8 mouse cellular contexts compared by ENCODE assay signal in genomic region chr5:138623478-138623875, GRCm38 (mm10). TPM values are rescaled to one million over a fixed set of nuclear protein-coding genes. Genes with fewer than 3 reads are reported as not detected.
DNase-seq lines count a peak whose midpoint lies in the region; ATAC-seq and TF ChIP-seq lines count a peak whose summit lies in the region.

No protein-coding gene starts in this region.

- no peaks in the 10 kb centered on the region for H3K9me3 ChIP-seq in heart, embryonic 14.5 days (ENCODE audit: control insufficient read depth, low read length)
- no peaks in the 10 kb centered on the region for H3K9me3 ChIP-seq in hindbrain, embryonic 12.5 days (replicated peaks)
- no peaks in the 10 kb centered on the region for H3K9me3 ChIP-seq in midbrain, embryonic 14.5 days (ENCODE audit: control insufficient read depth, low read length)

- no peak for ATAC-seq in heart, embryonic 14.5 days (ENCODE audit: insufficient number of reproducible peaks, insufficient read depth, low FRiP score, low read depth)
- no peak for ATAC-seq in hindbrain, embryonic 12.5 days (ENCODE audit: low FRiP score)
- ATAC-seq in midbrain, embryonic 14.5 days (ENCODE audit: low FRiP score, low TSS enrichment): no peak

- no peak for TF ChIP-seq POLR2A in bone marrow, adult 2 months (IDR thresholded peaks at IDR 0.05; ENCODE audit: borderline replicate concordance, control insufficient read depth, low read depth, low read length)

- no peak for DNase-seq in heart, postnatal 10 days
- DNase-seq in midbrain, embryonic 14.5 days: peak; percentile 32
- no peak for DNase-seq in cerebellum, postnatal 14 days
- DNase-seq in left cerebral cortex, postnatal 10 days (ENCODE audit: extremely low spot score in 1 of 2, low spot score in 2 of 2): no peak
- no peak for DNase-seq in testis, postnatal 10 days (ENCODE audit: low spot score)

- peak overlapping the region; percentile 62 to 79 for H3K4me3 ChIP-seq in heart, embryonic 14.5 days (ENCODE audit: control insufficient read depth in 1 of 2, insufficient read depth in 1 of 2, low read depth in 1 of 2, low read length in 2 of 2)
- peak overlapping the region; percentile 72 for H3K4me3 ChIP-seq in bone marrow, adult 2 months (replicated peaks; ENCODE audit: control insufficient read depth, low read depth, low read length)
- peak overlapping the region; percentile 80 for H3K4me3 ChIP-seq in hindbrain, embryonic 12.5 days
- peak overlapping the region; percentile 85 for H3K4me3 ChIP-seq in midbrain, embryonic 14.5 days (replicated peaks; ENCODE audit: low read depth, low read length)

- peak overlapping the region; percentile 83 for H3K9ac ChIP-seq in heart, embryonic 14.5 days (ENCODE audit: low read length)
- peak overlapping the region; percentile 90 for H3K9ac ChIP-seq in hindbrain, embryonic 12.5 days
- H3K9ac ChIP-seq in midbrain, embryonic 14.5 days (replicated peaks; ENCODE audit: low read length): peak overlapping the region; percentile 98

- H3K4me1 ChIP-seq in heart, embryonic 14.5 days (ENCODE audit: control insufficient read depth in 2 of 2, insufficient read depth in 2 of 2, low read length in 2 of 2): peaks cover 4 to 17% of the 10 kb centered on the region in 2 experiments; a peak in 3 of 4 replicates
- no peaks in the 10 kb centered on the region; the same call in 1 of the 2 replicates for H3K4me1 ChIP-seq in bone marrow, adult 2 months (ENCODE audit: control insufficient read depth, insufficient read depth, low read length)
- H3K4me1 ChIP-seq in hindbrain, embryonic 12.5 days: peaks cover 20% of the 10 kb centered on the region
- peaks cover 30% of the 10 kb centered on the region for H3K4me1 ChIP-seq in midbrain, embryonic 14.5 days (ENCODE audit: control insufficient read depth, insufficient read depth, low read length)

- peak overlapping the region; percentile 63 for H3K4me2 ChIP-seq in heart, embryonic 14.5 days (ENCODE audit: low read length)
- peak overlapping the region; percentile 75 for H3K4me2 ChIP-seq in hindbrain, embryonic 12.5 days (replicated peaks)
- peak overlapping the region; percentile 77 for H3K4me2 ChIP-seq in midbrain, embryonic 14.5 days (ENCODE audit: low read length)

- H3K27me3 ChIP-seq in heart, embryonic 14.5 days (ENCODE audit: control insufficient read depth, insufficient read depth, low read length): no peaks in the 10 kb centered on the region
- H3K27me3 ChIP-seq in hindbrain, embryonic 12.5 days: no peaks in the 10 kb centered on the region
- no peaks in the 10 kb centered on the region for H3K27me3 ChIP-seq in midbrain, embryonic 14.5 days (ENCODE audit: control insufficient read depth, insufficient read depth, low read length)

- TF ChIP-seq CTCF in bone marrow, adult 2 months (IDR thresholded peaks at IDR 0.05; ENCODE audit: control insufficient read depth, insufficient read depth, low read length): no peak

- intact Hi-C loops in heart, postnatal 10 days (cut with DNase I): no loop called here
- intact Hi-C loops in left cerebral cortex, postnatal 10 days (cut with DNase I): no loop called here

- no peaks in the 10 kb centered on the region for H3K36me3 ChIP-seq in heart, embryonic 14.5 days (ENCODE audit: control insufficient read depth, insufficient read depth, low read length)
- no peaks in the 10 kb centered on the region for H3K36me3 ChIP-seq in hindbrain, embryonic 12.5 days
- no peaks in the 10 kb centered on the region for H3K36me3 ChIP-seq in midbrain, embryonic 14.5 days (ENCODE audit: control insufficient read depth, insufficient read depth, low read length)

- 25% methylated on average over 3 of the region's 3 CpGs for WGBS in heart, embryonic 14.5 days
- WGBS in bone marrow, adult 2 months: 13% methylated on average over 3 of the region's 3 CpGs
- WGBS in hindbrain, embryonic 12.5 days: 16% methylated on average over 3 of the region's 3 CpGs
- 14% methylated on average over 3 of the region's 3 CpGs for WGBS in midbrain, embryonic 14.5 days

- H3K27ac ChIP-seq in heart, embryonic 14.5 days (replicated peaks in 1 of 2; ENCODE audit: control insufficient read depth in 1 of 2, insufficient read depth in 1 of 2, low read depth in 2 of 2, low read length in 2 of 2): no peak overlapping the region
- no peak overlapping the region for H3K27ac ChIP-seq in bone marrow, adult 2 months (ENCODE audit: control insufficient read depth, insufficient read depth, low read depth, low read length, poor library complexity)
- 0 out of 2 replicates have a peak overlapping the region, but pooled peaks have one; percentile 90 for H3K27ac ChIP-seq in hindbrain, embryonic 12.5 days
- peak overlapping the region; percentile 95 for H3K27ac ChIP-seq in midbrain, embryonic 14.5 days (replicated peaks; ENCODE audit: low read depth, low read length)

RNA-seq across cellular contexts. Expression of gene A430033K04Rik, which starts 0.8 kb away (rescaled TPM):
- polyA plus RNA-seq in heart, embryonic 14.5 days (2014; fragmentation: Nextera tagmentation; extraction: Ambion mirVana): 7.1 TPM in 2 replicates
- 1 to 10 TPM; 6.2 to 6.3 TPM for total RNA-seq in heart, postnatal 10 days (2021)
- polyA plus RNA-seq in bone marrow, adult 2 months (2011; ENCODE audit: insufficient read depth, insufficient read length, low replicate concordance, missing spikeins): 2.2 and 2.6 TPM in 2 replicates
- polyA plus RNA-seq in hindbrain, embryonic 12.5 days (2016; fragmentation: Nextera tagmentation; extraction: Ambion mirVana): 18.2 and 18.8 TPM in 2 replicates
- 17.4 and 22.6 TPM in 2 replicates for polyA plus RNA-seq in midbrain, embryonic 14.5 days (2014; fragmentation: Nextera tagmentation; extraction: Ambion mirVana)
- total RNA-seq in left cerebral cortex, postnatal 10 days (2021): 10 to 100 TPM; 12.1 to 12.6 TPM

RNA-seq across cellular contexts. Expression of gene Zfp68, which starts 3.9 kb away (rescaled TPM):
- 46.0 and 49.4 TPM in 2 replicates for polyA plus RNA-seq in heart, embryonic 14.5 days (2014; fragmentation: Nextera tagmentation; extraction: Ambion mirVana)
- 10 to 100 TPM; 27.2 to 30.6 TPM for total RNA-seq in heart, postnatal 10 days (2021)
- 14.7 and 33.9 TPM in 2 replicates for polyA plus RNA-seq in bone marrow, adult 2 months (2011; ENCODE audit: insufficient read depth, insufficient read length, low replicate concordance, missing spikeins)
- polyA plus RNA-seq in hindbrain, embryonic 12.5 days (2016; fragmentation: Nextera tagmentation; extraction: Ambion mirVana): 84.2 and 89.4 TPM in 2 replicates
- polyA plus RNA-seq in midbrain, embryonic 14.5 days (2014; fragmentation: Nextera tagmentation; extraction: Ambion mirVana): 94.7 and 108 TPM in 2 replicates
- 10 to 100 TPM; 27.0 to 27.2 TPM for total RNA-seq in left cerebral cortex, postnatal 10 days (2021)

RNA-seq across cellular contexts. Expression of gene 1700123K08Rik, which starts 59.0 kb away (rescaled TPM):
- not detected in 2 replicates for polyA plus RNA-seq in heart, embryonic 14.5 days (2014; fragmentation: Nextera tagmentation; extraction: Ambion mirVana)
- not detected for total RNA-seq in heart, postnatal 10 days (2021)
- not detected in 2 replicates for polyA plus RNA-seq in bone marrow, adult 2 months (2011; ENCODE audit: insufficient read depth, insufficient read length, low replicate concordance, missing spikeins)
- not detected in 2 replicates for polyA plus RNA-seq in hindbrain, embryonic 12.5 days (2016; fragmentation: Nextera tagmentation; extraction: Ambion mirVana)
- polyA plus RNA-seq in midbrain, embryonic 14.5 days (2014; fragmentation: Nextera tagmentation; extraction: Ambion mirVana): not detected in 2 replicates
- not detected for total RNA-seq in left cerebral cortex, postnatal 10 days (2021)

Comparison
In these comparisons a context has a peak if more than half of its experiments do, and no peak if none do; other contexts are left out.
1. H3K27ac ChIP-seq: peak in hindbrain, embryonic 12.5 days (single experiment) and midbrain, embryonic 14.5 days (single experiment); none in heart, embryonic 14.5 days (0 of 2) and bone marrow, adult 2 months (single experiment).
2. Peak in every context shown above with its lines, with median percentiles within 50 percentile points of each other: H3K4me2 ChIP-seq, H3K4me3 ChIP-seq and H3K9ac ChIP-seq.